Mouse (Mus musculus): ENCODE measurements around the gene Fam3c.

The Fam3c gene

GRCm38 (mm10) chr6:22351551-22351950 lies 4.5 kb downstream of the Fam3c start:
- DNase-seq = no peak

- no peak for DNase-seq
Observed at GRCm38 (mm10) chr6:22350239-22350571, 5.8 kb downstream of the Fam3c start.

DNA sequence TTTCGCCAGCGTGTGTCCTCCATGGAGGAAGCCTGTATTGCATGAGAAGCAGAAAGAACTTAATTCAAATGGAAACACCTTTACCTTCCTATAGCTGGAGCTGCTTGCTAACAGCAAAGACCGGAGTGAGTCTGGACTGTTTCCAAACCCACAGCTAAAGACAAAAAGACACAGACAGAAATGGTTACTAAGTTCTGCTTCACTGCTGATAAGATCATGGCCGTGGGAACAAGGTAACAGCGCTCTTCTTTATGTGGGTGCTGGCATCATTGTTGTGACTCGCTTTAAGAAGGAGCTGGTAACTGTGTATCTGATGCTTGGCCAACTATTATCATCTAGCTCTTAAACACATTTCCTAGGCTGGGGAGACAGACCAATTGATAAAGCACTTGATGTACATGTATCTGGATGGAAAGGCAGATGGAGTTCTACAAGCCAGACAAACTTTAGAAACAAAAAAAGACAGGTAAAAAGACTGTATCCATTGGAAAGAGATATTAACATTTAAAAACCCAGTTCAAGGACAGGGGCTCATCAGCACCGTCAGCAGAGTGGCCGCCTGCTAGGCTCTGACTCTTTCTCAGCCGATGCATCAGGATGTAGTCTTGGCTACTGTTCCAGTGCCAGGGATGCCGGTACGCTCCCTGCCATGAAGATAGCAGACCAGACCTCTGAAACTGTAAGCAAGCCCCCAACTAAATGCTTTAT lies 6.4 kb downstream of the Fam3c start:
- no peak for DNase-seq

DNA sequence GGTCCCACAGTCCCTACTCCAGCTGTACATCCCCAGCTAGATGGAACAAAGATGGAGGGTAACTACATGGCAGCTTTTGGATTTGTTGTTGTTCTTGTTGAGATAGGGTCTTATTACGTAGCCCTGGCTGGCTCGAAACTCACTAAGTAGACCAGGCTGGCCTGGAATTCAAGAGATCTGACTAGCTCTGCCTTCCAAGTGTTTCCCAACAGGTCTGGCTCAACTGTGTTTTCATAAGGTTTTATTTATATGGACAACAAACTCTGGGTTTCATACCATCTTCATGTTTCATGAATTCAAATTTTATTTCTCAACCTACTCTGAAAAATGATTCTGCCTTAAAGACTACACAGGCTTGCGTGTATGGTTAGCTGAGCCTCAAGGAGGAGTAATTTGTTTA lies 7.1 kb downstream of the Fam3c start:
- no peak for DNase-seq

GRCm38 (mm10) chr6:22348130-22348529 lies 7.9 kb downstream of the Fam3c start:
- DNase-seq = no peak

DNA sequence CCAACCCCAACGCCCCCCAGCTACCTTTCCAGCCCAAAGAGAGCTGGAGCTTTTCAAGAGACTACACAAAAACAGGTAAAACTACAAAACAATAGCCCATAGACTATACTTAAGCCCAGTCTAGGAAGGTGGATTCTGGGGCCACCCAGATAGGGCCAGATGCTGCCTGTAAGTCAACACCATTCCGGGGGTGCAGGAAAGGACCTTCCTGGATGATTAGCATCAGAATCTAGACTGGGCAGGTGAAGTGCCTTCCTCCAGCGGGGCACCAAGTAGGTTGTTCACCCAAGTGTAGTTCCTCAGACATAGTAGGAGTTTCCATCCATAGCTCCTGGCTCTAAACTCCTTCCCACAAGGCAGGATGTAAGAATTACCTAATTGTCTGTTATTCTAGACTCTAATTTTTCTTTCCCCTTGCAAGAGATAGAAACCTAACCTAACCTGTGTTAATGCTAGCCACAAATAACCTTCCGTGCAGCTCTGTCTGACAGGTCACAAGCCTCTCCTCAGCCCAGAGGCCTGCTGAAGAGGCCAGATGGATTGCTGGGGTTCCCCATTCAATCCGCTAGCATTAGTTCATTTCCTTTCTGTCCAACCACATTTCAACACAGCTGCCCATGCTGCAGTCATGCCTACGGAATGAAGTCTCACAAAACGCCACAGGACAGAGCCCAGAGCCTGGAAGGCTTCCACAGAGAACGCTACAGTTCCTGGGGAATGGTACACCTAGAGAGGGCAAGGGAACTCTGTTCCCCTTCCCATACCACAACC lies 8.7 kb downstream of the Fam3c start:
- DNase-seq = no peak

GRCm38 (mm10) chr6:22344443-22344842 lies 11.6 kb downstream of the Fam3c start:
- no peak for DNase-seq

DNA sequence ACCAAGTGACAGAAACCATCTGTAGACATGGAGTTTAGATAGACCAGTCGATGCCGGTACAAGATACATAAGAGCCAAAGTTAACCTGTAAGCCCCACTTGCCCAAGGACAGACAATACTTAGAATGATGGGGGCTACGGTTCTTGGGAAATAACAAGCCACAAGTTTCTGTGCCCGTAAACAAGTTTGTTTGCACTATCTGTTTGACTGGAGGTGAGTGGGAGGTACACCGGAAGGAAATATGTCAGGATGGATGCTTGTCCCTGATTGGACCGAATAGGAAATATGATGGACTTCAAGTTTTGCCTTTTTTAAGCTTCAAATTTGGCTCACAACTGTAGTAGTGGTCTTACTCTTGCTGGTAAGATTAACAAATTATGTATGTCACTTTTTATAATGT lies 12.3 kb downstream of the Fam3c start:
- no peak for DNase-seq

GRCm38 (mm10) chr6:22343292-22343691 lies 12.8 kb downstream of the Fam3c start:
- DNase-seq = no peak

DNA sequence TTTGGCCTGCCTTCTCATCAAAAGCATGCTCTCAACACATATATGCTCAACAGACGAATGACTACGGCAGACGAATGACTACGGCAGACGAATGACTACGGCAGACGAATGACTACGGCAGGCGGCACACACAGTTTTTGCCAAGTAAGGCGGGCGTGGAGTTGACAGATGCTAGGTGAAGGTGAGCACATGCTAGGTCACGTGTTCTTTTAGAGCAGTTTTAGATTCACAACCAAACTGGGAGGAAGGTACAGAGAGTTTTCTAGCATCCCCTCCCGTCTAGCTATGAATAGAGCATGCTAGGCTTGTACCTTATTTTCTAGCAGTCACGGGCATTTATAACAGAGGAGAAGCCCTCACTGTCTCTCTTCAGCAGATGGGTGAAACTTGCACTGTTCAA lies 15.3 kb downstream of the Fam3c start:
- no peak for DNase-seq

DNA sequence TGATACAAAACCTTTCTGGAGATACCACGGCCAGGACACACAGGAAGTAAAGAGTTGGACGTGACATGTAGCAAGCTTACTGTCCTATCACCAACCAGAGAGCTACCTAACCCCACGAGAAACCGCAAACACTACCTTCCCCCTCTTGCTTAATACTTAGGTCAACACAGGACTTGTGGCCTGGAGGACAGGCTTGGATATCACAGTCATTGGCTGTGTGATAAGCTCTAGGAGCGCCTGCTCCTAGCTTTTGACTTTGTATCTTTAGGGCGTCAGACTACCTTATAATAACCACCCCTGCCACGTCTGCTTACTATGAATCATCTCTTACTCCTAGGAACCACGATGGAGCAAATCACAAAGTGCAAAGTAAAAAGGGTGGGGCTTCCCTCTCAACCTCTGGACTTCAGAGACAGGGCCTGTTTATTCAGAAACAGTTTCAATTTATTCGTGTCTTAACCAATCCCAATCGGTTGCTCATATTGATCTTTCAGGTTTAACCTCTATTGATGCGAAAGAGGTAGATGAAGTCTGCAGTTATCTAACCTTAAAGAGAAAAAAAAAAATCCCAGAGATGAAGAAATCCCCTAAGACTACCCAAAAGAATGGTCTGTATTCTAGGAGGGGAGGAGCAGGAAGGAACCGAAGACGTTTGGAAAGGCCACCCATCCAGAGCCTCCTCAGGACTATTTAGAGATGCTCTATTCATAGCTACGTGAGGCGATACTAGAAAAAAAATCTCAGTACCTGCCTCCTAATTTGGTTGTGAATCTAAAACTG lies 16.1 kb downstream of the Fam3c start:
- no peak for DNase-seq

GRCm38 (mm10) chr6:22332548-22332947 lies 23.5 kb downstream of the Fam3c start:
- DNase-seq = no peak

GRCm38 (mm10) chr6:22330169-22330960 lies 25.7 kb downstream of the Fam3c start:
- no peak for DNase-seq

- no peak for DNase-seq
Observed at GRCm38 (mm10) chr6:22327931-22328330, 28.1 kb downstream of the Fam3c start.

DNA sequence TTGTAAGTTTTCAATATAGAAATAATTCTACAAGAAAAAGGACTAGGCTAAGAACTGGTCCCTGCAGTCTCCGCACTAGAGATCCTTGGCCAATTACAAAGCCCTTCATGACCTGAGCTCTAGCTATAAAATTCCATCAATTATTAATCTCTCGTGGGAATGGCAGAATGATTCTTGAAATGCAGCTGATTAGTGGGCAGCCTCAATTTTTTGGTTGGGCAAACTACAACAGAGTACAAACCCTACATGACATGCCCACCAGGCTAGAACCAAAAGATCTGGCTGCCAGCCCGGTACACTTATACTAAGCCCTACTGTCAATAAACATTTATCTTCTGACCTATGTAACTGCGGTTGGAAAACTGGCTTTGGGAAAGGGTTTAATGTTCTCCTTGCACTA lies 29.0 kb downstream of the Fam3c start:
- DNase-seq = no peak

GRCm38 (mm10) chr6:22326289-22326688 lies 29.8 kb downstream of the Fam3c start:
- no peak for DNase-seq

DNA sequence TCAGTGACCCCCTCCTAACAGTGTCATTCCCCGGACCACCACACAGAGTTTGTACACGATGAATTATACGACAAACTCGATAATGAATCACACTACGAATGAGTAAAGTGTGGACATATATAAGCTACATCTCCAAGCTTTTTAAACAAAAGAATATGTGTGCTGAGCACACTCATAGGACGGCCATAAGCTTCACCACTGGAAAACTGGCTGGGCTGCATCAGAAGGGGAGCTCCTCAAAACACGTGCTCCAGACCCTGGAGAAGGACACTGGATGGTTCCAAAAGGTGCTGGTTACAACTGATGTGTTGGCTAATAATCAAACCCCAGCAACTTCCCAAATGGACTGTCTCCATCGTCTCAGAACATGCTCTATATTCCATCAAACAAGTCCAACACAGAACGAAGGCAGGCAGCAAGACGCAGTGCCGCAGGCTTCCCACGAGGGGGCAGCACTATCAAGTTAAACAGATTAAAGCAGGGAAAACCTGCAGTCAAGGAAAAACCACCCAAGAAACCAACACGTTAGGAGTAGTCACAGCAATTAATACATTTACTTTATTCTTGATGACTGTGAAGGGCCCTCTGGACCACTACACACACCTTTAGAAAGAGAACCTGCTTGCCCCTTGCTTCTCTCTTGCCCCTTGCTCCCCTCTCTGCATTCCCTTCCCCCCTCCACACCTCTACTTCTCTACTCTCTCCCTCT lies 30.5 kb downstream of the Fam3c start:
- peak; percentile 65 for DNase-seq

- DNase-seq = no peak
Observed at GRCm38 (mm10) chr6:22298059-22298458, 58.0 kb downstream of the Fam3c start.

GRCm38 (mm10) chr6:22297028-22297427 lies 59.0 kb downstream of the Fam3c start:
- DNase-seq = no peak

GRCm38 (mm10) chr6:22293922-22294321 lies 62.1 kb downstream of the Fam3c start:
- DNase-seq = no peak

DNA sequence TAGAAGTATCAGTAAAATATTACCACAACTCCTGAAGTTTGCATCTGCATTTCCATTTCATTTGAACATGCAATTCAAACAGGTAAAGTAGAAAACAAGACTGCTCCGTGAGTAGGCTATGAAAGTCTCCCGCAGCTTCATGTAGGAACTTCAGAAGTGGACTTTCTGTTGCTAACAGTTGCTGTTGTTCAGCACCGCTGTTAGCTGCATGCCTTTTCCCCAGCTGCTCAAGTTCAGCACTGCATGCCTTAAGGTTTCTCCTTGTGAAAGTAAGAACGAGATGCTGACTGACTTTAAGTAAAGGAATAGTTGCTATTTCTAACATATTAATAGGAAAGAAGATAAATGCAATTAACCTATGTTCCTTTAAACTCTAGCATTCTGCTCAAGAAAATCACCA lies 64.0 kb downstream of the Fam3c start:
- no peak for DNase-seq

GRCm38 (mm10) chr6:22290790-22291189 lies 65.3 kb downstream of the Fam3c start:
- no peak for DNase-seq
